Mouse (Mus musculus) neural tube, embryonic 11.5 days (tissue): ENCODE data around the gene Gpat2. TPM values are rescaled to one million over a fixed set of nuclear protein-coding genes. Genes with fewer than 3 reads are reported as not detected.
A peak's percentile ranks its signal among the peaks of the same experiment; 100 is the strongest.

ENCODE experiments used
- ATAC-seq: fragments of 200-750 bp; cut with Nextera tagmentation; 2 replicates; pipeline ENCODE4 v1.8.0; 2017; ENCODE audit warnings: moderate number of reproducible peaks, mild to moderate bottlenecking, moderate TSS enrichment, moderate library complexity; ENCODE audit not compliant: insufficient read depth, low FRiP score, low TSS enrichment
- DNase-seq: peaks from one replicate; pipeline ENCODE4 v3.0.0-alpha.2; 2015; ENCODE audit warnings: low spot score
- H3K27ac ChIP-seq: fragments of 300-500 bp; sonication (generic); 2 replicates; pipeline ENCODE4 v1.5.1; 2014; ENCODE audit warnings: low read depth, mild to moderate bottlenecking, low read length
- H3K27me3 ChIP-seq: fragments of 300-500 bp; sonication (generic); 2 replicates; pipeline ENCODE4 v1.6.1; 2014; ENCODE audit warnings: mild to moderate bottlenecking, low read length, mixed read lengths; ENCODE audit not compliant: control insufficient read depth, insufficient read depth
- H3K36me3 ChIP-seq: fragments of 300-500 bp; sonication (generic); 2 replicates; pipeline ENCODE4 v1.6.1; 2014; ENCODE audit warnings: mild to moderate bottlenecking, low read length, moderate library complexity, mixed read lengths; ENCODE audit not compliant: control insufficient read depth, insufficient read depth
- H3K4me1 ChIP-seq: fragments of 300-500 bp; sonication (generic); 2 replicates; pipeline ENCODE4 v1.6.1; 2014; ENCODE audit warnings: low read length, mixed read lengths; ENCODE audit not compliant: control insufficient read depth, insufficient read depth
- H3K4me2 ChIP-seq: fragments of 300-500 bp; sonication (generic); 2 replicates; pipeline ENCODE4 v1.6.1; 2014; ENCODE audit warnings: low read depth, mild to moderate bottlenecking, moderate library complexity
- H3K4me3 ChIP-seq: fragments of 300-500 bp; sonication (generic); 2 replicates; pipeline ENCODE4 v1.5.1; 2014; ENCODE audit warnings: low read depth, low read length
- H3K9ac ChIP-seq: fragments of 300-500 bp; sonication (generic); 2 replicates; pipeline ENCODE4 v1.6.1; 2014; ENCODE audit warnings: mild to moderate bottlenecking, low read length
- H3K9me3 ChIP-seq: fragments of 300-500 bp; sonication (generic); 2 replicates; pipeline ENCODE4 v1.6.1; 2016; ENCODE audit warnings: low read length; ENCODE audit not compliant: control insufficient read depth
- WGBS: fragments of 180-500 bp; shearing (Covaris S2); extraction: QIAGEN DNeasy Blood & Tissue Kit; methylation state at CpG from one replicate; pipeline ENCODE4 v1.1.7; 2014; 5-methylcytosine and 5-hydroxymethylcytosine counted together
- polyA plus RNA-seq: library from polyadenylated mRNA; unstranded; fragments of >200 nt; fragmentation: Nextera tagmentation; extraction: Ambion mirVana; gene quantifications from 2 replicates; pipeline ENCODE4 v1.2.1, GENCODE M21; 2014

The Gpat2 gene
- polyA plus RNA-seq, 1 experiment from 2014 or later = not detected

DNA sequence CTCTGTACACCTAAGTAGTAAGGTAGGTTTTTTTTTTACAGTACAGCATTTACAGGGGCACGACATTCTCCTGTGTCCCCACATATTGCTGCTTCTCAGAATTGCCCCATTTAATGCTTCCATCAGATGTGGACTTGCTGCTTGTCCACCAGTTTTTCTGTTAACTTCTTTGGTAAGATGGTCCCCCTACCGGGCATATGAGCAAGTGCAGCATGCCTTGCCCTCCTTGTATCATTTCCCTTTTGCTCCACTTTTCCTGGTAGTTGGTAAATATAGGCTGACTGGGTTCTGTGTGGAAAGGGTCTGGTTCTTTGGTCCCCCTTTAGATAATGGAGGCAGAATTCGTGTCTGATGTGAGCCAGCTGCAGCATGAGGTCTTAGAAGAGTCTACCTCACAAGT, 5.2 kb downstream of the Gpat2 start:
- Histone ChIP-seq H3K4me1 (no peaks in the 10 kb centered on the region), H3K4me3 (no peak overlapping the region), H3K36me3 (no peaks in the 10 kb centered on the region), H3K27me3 (no peaks in the 10 kb centered on the region), H3K9ac (no peak overlapping the region), H3K4me2 (no peak overlapping the region), H3K27ac (no peak overlapping the region), H3K9me3 (no peaks in the 10 kb centered on the region)
- WGBS = 27% methylated on average over 3 of the region's 3 CpGs
- ATAC-seq = no peak
- no peak for DNase-seq

DNA sequence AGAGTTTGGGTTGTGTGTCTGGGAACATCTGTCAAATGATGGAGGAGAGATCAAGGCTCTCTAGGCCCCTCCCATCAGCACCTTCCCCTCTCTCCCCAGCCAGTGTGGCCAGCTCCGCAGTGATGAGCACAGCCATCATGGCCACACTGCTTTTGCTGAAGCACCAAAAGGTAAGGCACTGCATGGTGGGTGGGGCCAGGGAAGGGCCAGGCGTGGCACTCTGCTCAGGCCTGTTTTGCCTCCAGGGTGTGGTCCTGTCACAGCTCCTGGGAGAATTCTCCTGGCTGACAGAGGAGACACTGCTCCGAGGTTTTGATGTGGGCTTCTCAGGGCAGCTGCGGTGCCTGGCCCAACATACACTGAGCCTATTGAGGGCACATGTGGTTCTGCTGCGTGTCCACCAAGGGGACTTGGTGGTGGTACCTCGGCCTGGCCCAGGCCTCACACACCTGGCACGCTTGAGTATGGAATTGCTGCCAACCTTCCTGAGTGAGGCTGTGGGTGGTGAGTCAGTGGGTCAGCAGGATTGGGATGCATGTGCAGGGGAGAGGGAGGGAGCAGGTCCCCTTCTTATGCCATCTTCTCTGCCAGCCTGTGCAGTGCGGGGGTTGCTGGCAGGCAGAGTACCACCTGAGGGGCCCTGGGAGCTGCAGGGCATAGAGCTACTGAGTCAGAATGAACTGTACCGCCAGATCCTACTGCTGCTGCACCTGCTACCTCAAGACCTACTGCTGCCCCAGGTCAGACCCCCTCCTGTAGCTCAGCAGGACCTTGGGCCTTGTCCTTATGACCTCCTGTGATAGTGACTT, 8.7 kb downstream of the Gpat2 start:
- Histone ChIP-seq H3K27ac (no peak overlapping the region), H3K4me2 (no peak overlapping the region), H3K4me3 (no peak overlapping the region), H3K4me1 (no peaks in the 10 kb centered on the region), H3K27me3 (no peaks in the 10 kb centered on the region), H3K9me3 (no peaks in the 10 kb centered on the region), H3K36me3 (no peaks in the 10 kb centered on the region; the same call in 1 of the 2 replicates), H3K9ac (no peak overlapping the region)
- 76% methylated on average over 9 of the region's 9 CpGs for WGBS
- DNase-seq (no peak), ATAC-seq (no peak)

GRCm38 (mm10) chr2:127435135-127435534, 10.1 kb downstream of the Gpat2 start:
- H3K9me3 ChIP-seq = no peaks in the 10 kb centered on the region
- H3K9ac ChIP-seq = no peak overlapping the region
- H3K4me2 ChIP-seq = no peak overlapping the region
- no peaks in the 10 kb centered on the region for H3K27me3 ChIP-seq
- H3K4me3 ChIP-seq = no peak overlapping the region
- 43% methylated on average over 2 of the region's 2 CpGs for WGBS
- H3K36me3 ChIP-seq = no peaks in the 10 kb centered on the region; the same call in 1 of the 2 replicates
- H3K27ac ChIP-seq = no peak overlapping the region
- H3K4me1 ChIP-seq = no peaks in the 10 kb centered on the region
- ATAC-seq = no peak
- DNase-seq = peak; percentile 51

DNA sequence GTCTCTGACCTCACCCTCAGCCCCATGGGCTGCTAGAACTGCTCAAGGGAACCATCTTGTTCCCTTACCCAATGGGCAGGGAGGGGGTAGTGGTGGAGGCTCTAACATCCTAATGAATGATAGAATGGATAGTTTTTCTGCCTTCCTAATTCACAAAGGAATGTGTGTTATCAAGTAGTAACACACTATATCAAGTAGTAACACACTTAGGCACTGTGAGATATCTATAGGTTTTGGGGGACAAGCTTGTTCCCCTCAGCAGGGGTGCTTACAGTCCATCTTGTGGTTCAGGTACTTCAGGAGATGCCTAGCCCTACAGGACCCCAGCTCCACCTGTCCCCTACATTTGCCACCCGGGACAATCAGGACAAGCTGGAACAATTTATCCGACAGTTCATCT, 10.6 kb downstream of the Gpat2 start:
- H3K9me3 ChIP-seq = no peaks in the 10 kb centered on the region
- ATAC-seq = no peak
- no peak overlapping the region for H3K4me3 ChIP-seq
- no peak overlapping the region for H3K27ac ChIP-seq
- DNase-seq = no peak
- H3K4me1 ChIP-seq = no peaks in the 10 kb centered on the region
- H3K9ac ChIP-seq = no peak overlapping the region
- no peak overlapping the region for H3K4me2 ChIP-seq
- 89% methylated on average over 2 of the region's 2 CpGs for WGBS
- H3K36me3 ChIP-seq = no peaks in the 10 kb centered on the region; the same call in 1 of the 2 replicates
- H3K27me3 ChIP-seq = no peaks in the 10 kb centered on the region

GRCm38 (mm10) chr2:127437697-127438096, 12.7 kb downstream of the Gpat2 start:
- no peaks in the 10 kb centered on the region for H3K27me3 ChIP-seq
- no peaks in the 10 kb centered on the region for H3K9me3 ChIP-seq
- no peak for ATAC-seq
- DNase-seq = no peak
- H3K4me1 ChIP-seq = no peaks in the 10 kb centered on the region
- no peak overlapping the region for H3K9ac ChIP-seq
- WGBS = 89% methylated on average over 5 of the region's 5 CpGs
- H3K27ac ChIP-seq = no peak overlapping the region
- no peak overlapping the region for H3K4me3 ChIP-seq
- no peaks in the 10 kb centered on the region; the same call in 1 of the 2 replicates for H3K36me3 ChIP-seq
- H3K4me2 ChIP-seq = no peak overlapping the region

DNA sequence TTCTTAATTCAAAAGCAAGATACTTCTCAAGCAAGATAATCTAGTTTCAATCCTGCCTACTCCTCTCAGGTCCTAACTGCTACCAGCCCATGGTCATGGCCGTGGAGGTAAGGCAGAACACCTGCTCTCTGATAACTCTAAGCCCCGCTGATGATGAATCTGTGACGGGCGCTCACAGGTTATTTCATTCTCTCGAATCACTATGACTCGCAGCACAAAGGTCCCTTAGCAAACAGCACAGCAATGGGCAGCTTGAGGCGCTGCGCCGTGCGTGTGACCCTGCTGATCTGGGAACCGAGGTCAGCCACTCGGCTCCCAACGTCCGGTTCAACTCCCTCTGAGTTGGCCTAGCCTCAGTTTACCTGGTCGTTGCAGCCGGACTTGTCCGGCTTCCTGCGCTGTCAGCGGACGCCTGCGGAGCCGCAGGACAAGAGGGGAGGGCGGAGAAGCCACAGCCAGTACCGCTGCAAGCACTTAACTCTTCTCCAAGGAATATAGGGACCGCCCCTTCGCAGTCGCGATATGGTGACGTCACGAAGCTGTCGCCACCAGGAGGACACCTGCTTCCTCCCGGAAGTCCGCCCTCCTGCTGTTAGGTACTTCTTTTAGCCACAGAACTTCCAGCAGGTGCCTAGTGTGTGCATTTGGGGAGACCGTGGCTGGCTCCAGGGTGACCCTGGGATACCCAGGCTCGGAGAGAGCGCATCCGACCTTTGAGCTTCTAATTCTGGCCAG, 19.2 kb downstream of the Gpat2 start, which contains the start of gene Fahd2a:
Gene Fahd2a, minus strand, starts transcription at position 511 of the 735 bp plus-strand sequence.
- DNase-seq (peak; percentile 90), ATAC-seq (peak; percentile 87)
- H3K4me1 ChIP-seq = peaks cover 6% of the 10 kb centered on the region
- no peak within 1 kb of the TSS for H3K27ac ChIP-seq
- H3K9me3 ChIP-seq = no peaks in the 10 kb centered on the region
- H3K4me2 ChIP-seq = peak within 1 kb of the TSS; percentile 55
- WGBS = 5% methylated on average over 37 of the region's 37 CpGs
- no peaks in the 10 kb centered on the region for H3K27me3 ChIP-seq
- no peaks in the 10 kb centered on the region for H3K36me3 ChIP-seq
- peak within 1 kb of the TSS; percentile 82 for H3K9ac ChIP-seq
- H3K4me3 ChIP-seq = peak within 1 kb of the TSS; percentile 56

- no peak overlapping the region for H3K27ac ChIP-seq
- ATAC-seq (no peak), DNase-seq (no peak)
- H3K27me3 ChIP-seq = no peaks in the 10 kb centered on the region
- H3K36me3 ChIP-seq = no peaks in the 10 kb centered on the region
- WGBS = 58% methylated on average over 3 of the region's 3 CpGs
- H3K9me3 ChIP-seq = no peaks in the 10 kb centered on the region
- H3K9ac ChIP-seq = no peak overlapping the region
- no peak overlapping the region for H3K4me3 ChIP-seq
- H3K4me1 ChIP-seq = peaks cover 6% of the 10 kb centered on the region
- H3K4me2 ChIP-seq = no peak overlapping the region
Measured at GRCm38 (mm10) chr2:127446847-127447246, 21.8 kb downstream of the Gpat2 start.

DNA sequence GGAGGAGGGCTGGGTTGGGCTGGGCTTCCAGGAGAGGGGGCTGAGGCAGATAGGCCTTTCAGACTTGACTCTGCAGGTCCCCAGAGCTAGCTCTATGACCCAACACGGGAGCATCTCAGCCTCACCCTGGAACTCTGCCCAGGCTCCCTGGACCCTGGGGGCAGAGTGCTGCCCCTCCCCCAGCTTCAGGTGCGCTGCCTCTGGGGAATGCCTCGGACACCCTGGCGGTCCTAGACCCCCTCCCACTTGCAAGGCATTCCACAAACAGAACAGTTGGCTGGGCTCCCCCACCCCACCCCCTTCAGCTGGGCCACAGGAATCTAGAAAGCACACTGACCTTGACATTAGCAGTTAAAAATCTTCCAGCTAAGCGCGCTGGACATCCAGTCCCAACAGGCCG, 24.7 kb downstream of the Gpat2 start:
- H3K4me3 ChIP-seq = no peak overlapping the region
- WGBS = 45% methylated on average over 7 of the region's 7 CpGs
- H3K27me3 ChIP-seq = no peaks in the 10 kb centered on the region
- no peak for DNase-seq
- H3K27ac ChIP-seq = no peak overlapping the region
- ATAC-seq = no peak
- H3K9me3 ChIP-seq = no peaks in the 10 kb centered on the region
- H3K4me1 ChIP-seq = peaks cover 2% of the 10 kb centered on the region
- H3K36me3 ChIP-seq = no peaks in the 10 kb centered on the region
- no peak overlapping the region for H3K9ac ChIP-seq
- no peak overlapping the region for H3K4me2 ChIP-seq
